Mouse (Mus musculus) liver, postnatal 0 days (tissue): ENCODE measurements around the gene A930002H24Rik. TPM values are rescaled to one million over a fixed set of nuclear protein-coding genes. Genes with fewer than 3 reads are reported as not detected.

ENCODE experiments used
- ATAC-seq: fragments of 200-750 bp; cut with Nextera tagmentation; 2 replicates; pipeline ENCODE4 v1.8.0; 2017; ENCODE audit warnings: mild to moderate bottlenecking, moderate library complexity
- DNase-seq: peaks from one replicate; pipeline ENCODE4 v3.0.0-alpha.2; 2016
- H3K27ac ChIP-seq: fragments of 300-500 bp; sonication (generic); 2 replicates; pipeline ENCODE4 v1.5.1; 2014; ENCODE audit warnings: antibody characterized with exemption, moderate library complexity, mild to moderate bottlenecking, low read depth
- H3K27me3 ChIP-seq: fragments of 300-500 bp; sonication (generic); 2 replicates; pipeline ENCODE4 v1.6.1; 2014; ENCODE audit warnings: low read length, control low read depth, mixed read lengths; ENCODE audit not compliant: insufficient read depth
- H3K36me3 ChIP-seq: fragments of 300-500 bp; sonication (generic); replicated peaks from 2 replicates; pipeline ENCODE4 v1.6.1; 2014; ENCODE audit warnings: mild to moderate bottlenecking, control low read depth, low read length, moderate library complexity, mixed read lengths; ENCODE audit not compliant: insufficient read depth
- H3K4me1 ChIP-seq: fragments of 300-500 bp; sonication (generic); 2 replicates; pipeline ENCODE4 v1.6.1; 2014; ENCODE audit warnings: antibody characterized with exemption, mild to moderate bottlenecking, control low read depth; ENCODE audit not compliant: insufficient read depth
- H3K4me2 ChIP-seq: fragments of 300-500 bp; sonication (generic); 2 replicates; pipeline ENCODE4 v1.6.1; 2014; ENCODE audit warnings: low read depth, mild to moderate bottlenecking, low read length, moderate library complexity, mixed read lengths
- H3K4me3 ChIP-seq: fragments of 300-500 bp; sonication (generic); 2 replicates; pipeline ENCODE4 v1.5.1; 2014; ENCODE audit warnings: low read depth, low read length
- H3K9ac ChIP-seq: fragments of 300-500 bp; sonication (generic); replicated peaks from 2 replicates; pipeline ENCODE4 v1.6.1; 2014; ENCODE audit warnings: mild to moderate bottlenecking, moderate library complexity
- H3K9me3 ChIP-seq: fragments of 300-500 bp; sonication (generic); 2 replicates; pipeline ENCODE4 v1.6.1; 2016; ENCODE audit warnings: mild to moderate bottlenecking, control low read depth, low read length, mixed read lengths
- CTCF ChIP-seq: sonication (generic); IDR thresholded peaks from 2 replicates; pipeline ENCODE4 v1.5.1; 2016; ENCODE audit warnings: antibody characterized with exemption, low read depth
- EP300 ChIP-seq: IDR thresholded peaks from 2 replicates; pipeline ENCODE4 v1.6.1; 2016; ENCODE audit warnings: antibody characterized with exemption, low read depth, mild to moderate bottlenecking
- WGBS: fragments of 180-500 bp; shearing (Covaris S2); extraction: QIAGEN DNeasy Blood & Tissue Kit; methylation state at CpG from one replicate; pipeline ENCODE4 v1.1.7; 2014; ENCODE audit not compliant: insufficient replicate concordance; 5-methylcytosine and 5-hydroxymethylcytosine counted together
- polyA plus RNA-seq: library from polyadenylated mRNA; unstranded; fragments of >200 nt; fragmentation: Nextera tagmentation; extraction: Ambion mirVana; gene quantifications from 2 replicates; pipeline ENCODE4 v1.2.1, GENCODE M21; 2015

Gene A930002H24Rik
- polyA plus RNA-seq, 1 experiment from 2014 or later: 1.7 TPM

GRCm38 (mm10) chr17:63826767-63827166 is 36.8 kb downstream of the A930002H24Rik start:
- Histone ChIP-seq H3K9ac (no peak overlapping the region), H3K27ac (no peak overlapping the region), H3K4me1 (no peaks in the 10 kb centered on the region), H3K9me3 (no peaks in the 10 kb centered on the region), H3K27me3 (no peaks in the 10 kb centered on the region), H3K4me2 (no peak overlapping the region), H3K4me3 (no peak overlapping the region), H3K36me3 (no peaks in the 10 kb centered on the region)
- DNase-seq (no peak), ATAC-seq (no peak)
- no peak for TF ChIP-seq EP300
- no peak for TF ChIP-seq CTCF
- WGBS: 38% methylated on average over 7 of the region's 7 CpGs

GRCm38 (mm10) chr17:63826196-63826595 is 37.4 kb downstream of the A930002H24Rik start:
- 80% methylated on average over 8 of the region's 8 CpGs for WGBS
- Histone ChIP-seq H3K4me3 (no peak overlapping the region), H3K4me1 (no peaks in the 10 kb centered on the region), H3K27me3 (no peaks in the 10 kb centered on the region), H3K4me2 (no peak overlapping the region), H3K36me3 (no peaks in the 10 kb centered on the region), H3K27ac (no peak overlapping the region), H3K9ac (no peak overlapping the region), H3K9me3 (no peaks in the 10 kb centered on the region)
- DNase-seq (no peak), ATAC-seq (no peak)
- TF ChIP-seq CTCF (no peak), EP300 (no peak)

GRCm38 (mm10) chr17:63824141-63824540 is 39.5 kb downstream of the A930002H24Rik start:
- 80% methylated on average over 4 of the region's 4 CpGs for WGBS
- Histone ChIP-seq H3K4me3 (no peak overlapping the region), H3K36me3 (no peaks in the 10 kb centered on the region), H3K4me2 (no peak overlapping the region), H3K9me3 (no peaks in the 10 kb centered on the region), H3K27ac (no peak overlapping the region), H3K9ac (no peak overlapping the region), H3K4me1 (no peaks in the 10 kb centered on the region), H3K27me3 (no peaks in the 10 kb centered on the region)
- no peak for DNase-seq
- ATAC-seq: no peak
- TF ChIP-seq CTCF (no peak), EP300 (no peak)

- DNase-seq (no peak), ATAC-seq (no peak)
- TF ChIP-seq CTCF (no peak), EP300 (no peak; the same call in 1 of the 2 replicates)
- H3K4me3 ChIP-seq: no peak overlapping the region
- H3K9me3 ChIP-seq: no peaks in the 10 kb centered on the region
- no peak overlapping the region for H3K27ac ChIP-seq
- 26% methylated on average over 10 of the region's 10 CpGs for WGBS
- no peaks in the 10 kb centered on the region for H3K36me3 ChIP-seq
- H3K9ac ChIP-seq: no peak overlapping the region
- H3K4me2 ChIP-seq: no peak overlapping the region
- H3K4me1 ChIP-seq: no peaks in the 10 kb centered on the region
- H3K27me3 ChIP-seq: no peaks in the 10 kb centered on the region
These were observed 45.1 kb downstream of the A930002H24Rik start for GRCm38 (mm10) chr17:63818444-63819027.

- ATAC-seq: no peak
- Histone ChIP-seq H3K9ac (no peak overlapping the region), H3K4me2 (no peak overlapping the region), H3K27me3 (no peaks in the 10 kb centered on the region), H3K36me3 (no peaks in the 10 kb centered on the region), H3K4me3 (no peak overlapping the region), H3K4me1 (no peaks in the 10 kb centered on the region), H3K9me3 (no peaks in the 10 kb centered on the region), H3K27ac (no peak overlapping the region)
- no peak for TF ChIP-seq CTCF
- no peak for TF ChIP-seq EP300
- DNase-seq: no peak
- WGBS: 71% methylated on average over 6 of the region's 6 CpGs
These were observed 50.0 kb downstream of the A930002H24Rik start for GRCm38 (mm10) chr17:63813552-63813951.

Other genes starting within 250 kb of the A930002H24Rik start
- gene Fer, start 729 bp downstream of the A930002H24Rik start, polyA plus RNA-seq: 6.1 and 6.3 TPM in 2 replicates